Mouse (Mus musculus) forebrain, embryonic 10.5 days (tissue): ENCODE results near the gene Slc22a20. TPM values are rescaled to one million over a fixed set of nuclear protein-coding genes. Genes with fewer than 3 reads are reported as not detected.

Experiments used
- DNase-seq: peaks from one replicate; pipeline ENCODE4 v3.0.0-alpha.2; 2017; ENCODE audit warnings: low spot score; ENCODE audit errors: extremely low spot score
- H3K27ac ChIP-seq: fragments of 300-500 bp; sonication (generic); 2 replicates; pipeline ENCODE4 v1.5.1; 2016; ENCODE audit warnings: mild to moderate bottlenecking
- H3K27me3 ChIP-seq: fragments of 300-500 bp; sonication (generic); 2 replicates; pipeline ENCODE4 v1.6.1; 2016; ENCODE audit warnings: mild to moderate bottlenecking; ENCODE audit not compliant: poor library complexity, severe bottlenecking
- H3K36me3 ChIP-seq: fragments of 300-500 bp; sonication (generic); replicated peaks from 2 replicates; pipeline ENCODE4 v1.6.1; 2016; ENCODE audit warnings: mild to moderate bottlenecking, moderate library complexity
- H3K4me1 ChIP-seq: fragments of 300-500 bp; sonication (generic); 2 replicates; pipeline ENCODE4 v1.6.1; 2016
- H3K4me3 ChIP-seq: fragments of 300-500 bp; sonication (generic); 2 replicates; pipeline ENCODE4 v1.5.1; 2016; ENCODE audit warnings: mild to moderate bottlenecking, moderate library complexity
- H3K9me3 ChIP-seq: fragments of 300-500 bp; sonication (generic); 2 replicates; pipeline ENCODE4 v1.6.1; 2016; ENCODE audit warnings: mild to moderate bottlenecking, moderate library complexity
- WGBS: fragments of 180-500 bp; shearing (Covaris S2); methylation state at CpG from one replicate; pipeline ENCODE4 v1.1.7; 2016; 5-methylcytosine and 5-hydroxymethylcytosine counted together
- polyA plus RNA-seq: library from polyadenylated mRNA; unstranded; fragments of >200 nt; fragmentation: Nextera tagmentation; extraction: Ambion mirVana; gene quantifications from 2 replicates; pipeline ENCODE4 v1.2.1, GENCODE M21; 2016

Gene Slc22a20
- polyA plus RNA-seq, 1 experiment from 2014 or later, result not detected

- Histone ChIP-seq H3K4me1 (peaks cover 46% of the 10 kb centered on the region), H3K4me3 (no peak overlapping the region), H3K27me3 (peaks cover 26% of the 10 kb centered on the region), H3K9me3 (no peaks in the 10 kb centered on the region), H3K36me3 (no peaks in the 10 kb centered on the region), H3K27ac (no peak overlapping the region)
- 78% methylated on average over 11 of the region's 11 CpGs for WGBS
- no peak for DNase-seq
These were observed 58.9 kb downstream of the Slc22a20 start for GRCm38 (mm10) chr19:5927026-5927425.

GRCm38 (mm10) chr19:5925311-5925855 lies 60.6 kb downstream of the Slc22a20 start:
- no peak overlapping the region for H3K27ac ChIP-seq
- H3K4me1 ChIP-seq, result peaks cover 56% of the 10 kb centered on the region
- no peaks in the 10 kb centered on the region for H3K36me3 ChIP-seq
- peak overlapping the region; percentile 62 for H3K4me3 ChIP-seq
- H3K27me3 ChIP-seq, result peaks cover 26% of the 10 kb centered on the region
- 41% methylated on average over 11 of the region's 11 CpGs for WGBS
- no peak for DNase-seq
- H3K9me3 ChIP-seq, result no peaks in the 10 kb centered on the region

- Histone ChIP-seq H3K27me3 (peaks cover 26% of the 10 kb centered on the region), H3K4me3 (peak within 1 kb of the TSS; percentile 62), H3K4me1 (peaks cover 52% of the 10 kb centered on the region), H3K36me3 (no peaks in the 10 kb centered on the region), H3K9me3 (no peaks in the 10 kb centered on the region), H3K27ac (peak within 1 kb of the TSS; percentile 63)
- WGBS, result 1% methylated on average over 18 of the region's 18 CpGs
- DNase-seq, result peak; percentile 92
These were observed 61.2 kb downstream of the Slc22a20 start, which contains the start of gene Cdc42ep2 for GRCm38 (mm10) chr19:5924713-5925093. Gene Cdc42ep2, minus strand, starts transcription at chr19:5924816.

- peak overlapping the region; percentile 62 for H3K4me3 ChIP-seq
- H3K9me3 ChIP-seq, result no peaks in the 10 kb centered on the region
- peak overlapping the region; percentile 63 for H3K27ac ChIP-seq
These were observed 61.8 kb downstream of the Slc22a20 start for GRCm38 (mm10) chr19:5923990-5924712.

GRCm38 (mm10) chr19:5922963-5923362 lies 63.0 kb downstream of the Slc22a20 start:
- no peaks in the 10 kb centered on the region for H3K9me3 ChIP-seq
- H3K36me3 ChIP-seq, result peaks cover 2% of the 10 kb centered on the region; the same call in 1 of the 2 replicates
- peaks cover 41% of the 10 kb centered on the region for H3K4me1 ChIP-seq
- WGBS, result 98% methylated on average over 3 of the region's 3 CpGs
- DNase-seq, result no peak
- peaks cover 26% of the 10 kb centered on the region for H3K27me3 ChIP-seq
- H3K4me3 ChIP-seq, result no peak overlapping the region
- H3K27ac ChIP-seq, result no peak overlapping the region

More at GRCm38 (mm10) chr19:5923990-5924712, 61.8 kb downstream of the Slc22a20 start:
- Histone ChIP-seq H3K27me3 (peaks cover 26% of the 10 kb centered on the region), H3K4me1 (peaks cover 49% of the 10 kb centered on the region), H3K36me3 (no peaks in the 10 kb centered on the region)
- under 1% methylated on average over 38 of the region's 38 CpGs for WGBS
- peak; percentile 88 for DNase-seq

- Histone ChIP-seq H3K36me3 (peaks cover 9% of the 10 kb centered on the region), H3K27me3 (peaks cover 26% of the 10 kb centered on the region), H3K4me3 (peak overlapping the region; percentile 23), H3K27ac (0 out of 2 replicates have a peak overlapping the region, but pooled peaks have one; percentile 8), H3K9me3 (no peaks in the 10 kb centered on the region), H3K4me1 (peaks cover 41% of the 10 kb centered on the region)
- no peak for DNase-seq
- WGBS, result 82% methylated on average over 15 of the region's 15 CpGs
These were observed 63.6 kb downstream of the Slc22a20 start for GRCm38 (mm10) chr19:5922119-5922942.

GRCm38 (mm10) chr19:5921715-5922114 lies 64.2 kb downstream of the Slc22a20 start:
- Histone ChIP-seq H3K36me3 (peaks cover 12% of the 10 kb centered on the region), H3K9me3 (no peaks in the 10 kb centered on the region), H3K27me3 (peaks cover 26% of the 10 kb centered on the region), H3K4me1 (peaks cover 37% of the 10 kb centered on the region), H3K27ac (0 out of 2 replicates have a peak overlapping the region, but pooled peaks have one; percentile 8), H3K4me3 (peak overlapping the region; percentile 23)
- DNase-seq, result peak; percentile 36
- 20% methylated on average over 9 of the region's 9 CpGs for WGBS

Other genes with a start within 250 kb of the Slc22a20 start
- 2.6 and 4.9 TPM in 2 replicates for gene Ltbp3, start 245.2 kb downstream of the Slc22a20 start, polyA plus RNA-seq
- 63.4 and 64.6 TPM in 2 replicates for gene Scyl1, start 214.7 kb downstream of the Slc22a20 start, polyA plus RNA-seq
- gene Frmd8, start 110.9 kb downstream of the Slc22a20 start, polyA plus RNA-seq, result 36.9 and 40.6 TPM in 2 replicates
- 1.5 and 2.0 TPM in 2 replicates for gene Slc25a45, start 108.3 kb downstream of the Slc22a20 start, polyA plus RNA-seq
- 9.0 and 9.1 TPM in 2 replicates for gene Tigd3, start 92.0 kb downstream of the Slc22a20 start, polyA plus RNA-seq
- 246 and 247 TPM in 2 replicates for gene Dpf2, start 73.1 kb downstream of the Slc22a20 start, polyA plus RNA-seq
- 1.1 and 1.5 TPM in 2 replicates for gene Cdc42ep2, start 61.3 kb downstream of the Slc22a20 start, polyA plus RNA-seq
- 122 and 126 TPM in 2 replicates for gene Pola2, start 21.9 kb downstream of the Slc22a20 start, polyA plus RNA-seq
- gene Capn1, start 29.8 kb upstream of the Slc22a20 start, polyA plus RNA-seq, result 2.5 and 3.0 TPM in 2 replicates
- gene Syvn1, start 60.4 kb upstream of the Slc22a20 start, polyA plus RNA-seq, result 30.8 and 32.2 TPM in 2 replicates
- 89.4 and 92.1 TPM in 2 replicates for gene Mrpl49, start 71.6 kb upstream of the Slc22a20 start, polyA plus RNA-seq
- 829 and 865 TPM in 2 replicates for gene Fau, start 71.7 kb upstream of the Slc22a20 start, polyA plus RNA-seq
- gene Znhit2, start 75.0 kb upstream of the Slc22a20 start, polyA plus RNA-seq, result 35.1 and 38.7 TPM in 2 replicates
- 31.0 and 32.2 TPM in 2 replicates for gene Tm7sf2, start 82.2 kb upstream of the Slc22a20 start, polyA plus RNA-seq
- 65.2 and 68.2 TPM in 2 replicates for gene Vps51, start 91.1 kb upstream of the Slc22a20 start, polyA plus RNA-seq
- not detected in 2 replicates for gene Tmem262, start 93.9 kb upstream of the Slc22a20 start, polyA plus RNA-seq
- gene Gm28374, start 96.1 kb upstream of the Slc22a20 start, polyA plus RNA-seq, result 1.7 and 3.1 TPM in 2 replicates
- 74.0 and 78.0 TPM in 2 replicates for gene Zfpl1, start 98.8 kb upstream of the Slc22a20 start, polyA plus RNA-seq
- gene Cdca5, start 98.8 kb upstream of the Slc22a20 start, polyA plus RNA-seq, result 78.9 and 85.4 TPM in 2 replicates
- gene AC131692.1, start 108.3 kb upstream of the Slc22a20 start, polyA plus RNA-seq, result 1.0 and 1.5 TPM in 2 replicates
- 0.82 and 0.88 TPM in 2 replicates for gene Naaladl1, start 119.6 kb upstream of the Slc22a20 start, polyA plus RNA-seq
- 64.2 and 64.6 TPM in 2 replicates for gene Sac3d1, start 132.5 kb upstream of the Slc22a20 start, polyA plus RNA-seq
- 24.1 and 25.6 TPM in 2 replicates for gene Snx15, start 142.2 kb upstream of the Slc22a20 start, polyA plus RNA-seq
- not detected in 2 replicates for gene Batf2, start 154.8 kb upstream of the Slc22a20 start, polyA plus RNA-seq
- gene Arl2, start 155.4 kb upstream of the Slc22a20 start, polyA plus RNA-seq, result 112 and 113 TPM in 2 replicates
- not detected in 2 replicates for gene Majin, start 198.2 kb upstream of the Slc22a20 start, polyA plus RNA-seq
- gene Gpha2, start 240.2 kb upstream of the Slc22a20 start, polyA plus RNA-seq, result 0.58 TPM in 1 of 2 replicates, not detected in the other
- 21.6 and 24.4 TPM in 2 replicates for gene Ppp2r5b, start 249.7 kb upstream of the Slc22a20 start, polyA plus RNA-seq